Mouse (Mus musculus) hindbrain, embryonic 16.5 days (tissue): ENCODE data around the gene Fyn. TPM values are rescaled to one million over a fixed set of nuclear protein-coding genes. Genes with fewer than 3 reads are reported as not detected.
A peak's percentile ranks its signal among the peaks of the same experiment; 100 is the strongest.

ENCODE experiments used
- ATAC-seq: fragments of 200-750 bp; cut with Nextera tagmentation; 2 replicates; pipeline ENCODE4 v1.8.0; 2017; ENCODE audit warnings: moderate TSS enrichment, moderate library complexity
- H3K27ac ChIP-seq: fragments of 300-500 bp; sonication (generic); 2 replicates; pipeline ENCODE4 v1.5.1; 2014; ENCODE audit warnings: low read depth, mild to moderate bottlenecking, control low read depth, low read length, moderate library complexity
- H3K27me3 ChIP-seq: fragments of 300-500 bp; sonication (generic); replicated peaks from 2 replicates; pipeline ENCODE4 v1.6.1; 2014; ENCODE audit warnings: low read length; ENCODE audit not compliant: control insufficient read depth, insufficient read depth
- H3K36me3 ChIP-seq: fragments of 300-500 bp; sonication (generic); 2 replicates; pipeline ENCODE4 v1.6.1; 2014; ENCODE audit warnings: mild to moderate bottlenecking, low read length, moderate library complexity, mixed read lengths; ENCODE audit not compliant: control insufficient read depth, insufficient read depth
- H3K4me1 ChIP-seq: fragments of 300-500 bp; sonication (generic); 2 replicates; pipeline ENCODE4 v1.6.1; 2014; ENCODE audit warnings: low read depth, low read length; ENCODE audit not compliant: control insufficient read depth, insufficient read depth
- H3K4me2 ChIP-seq: fragments of 300-500 bp; sonication (generic); 2 replicates; pipeline ENCODE4 v1.6.1; 2014; ENCODE audit warnings: mild to moderate bottlenecking, low read length, control low read depth, moderate library complexity
- H3K4me3 ChIP-seq: fragments of 300-500 bp; sonication (generic); 2 replicates; pipeline ENCODE4 v1.5.1; 2014; ENCODE audit warnings: mild to moderate bottlenecking, low read length, control low read depth, moderate library complexity
- H3K9ac ChIP-seq: fragments of 300-500 bp; sonication (generic); 2 replicates; pipeline ENCODE4 v1.6.1; 2014; ENCODE audit warnings: low read depth, mild to moderate bottlenecking, control low read depth, low read length, moderate library complexity
- H3K9me3 ChIP-seq: fragments of 300-500 bp; sonication (generic); 2 replicates; pipeline ENCODE4 v1.6.1; 2014; ENCODE audit warnings: mild to moderate bottlenecking, low read length, moderate library complexity; ENCODE audit not compliant: control insufficient read depth
- WGBS: fragments of 180-500 bp; shearing (Covaris S2); extraction: QIAGEN DNeasy Blood & Tissue Kit; methylation state at CpG from one replicate; pipeline ENCODE4 v1.1.7; 2014; 5-methylcytosine and 5-hydroxymethylcytosine counted together
- polyA plus RNA-seq: library from polyadenylated mRNA; unstranded; fragments of >200 nt; fragmentation: Nextera tagmentation; extraction: Ambion mirVana; gene quantifications from 2 replicates; pipeline ENCODE4 v1.2.1, GENCODE M21; 2015

Gene Fyn
- polyA plus RNA-seq, 1 experiment from 2014 or later, result 74.9 TPM

- H3K4me1 ChIP-seq, result peaks cover 26% of the 10 kb centered on the region
- H3K9me3 ChIP-seq, result no peaks in the 10 kb centered on the region
- ATAC-seq, result no peak
- no peak overlapping the region for H3K4me3 ChIP-seq
- H3K27ac ChIP-seq, result peak overlapping the region; percentile 37; the same call in 1 of the 2 replicates
- H3K4me2 ChIP-seq, result no peak overlapping the region
- H3K9ac ChIP-seq, result no peak overlapping the region
- 45% methylated on average over 19 of the region's 20 CpGs for WGBS
- H3K27me3 ChIP-seq, result no peaks in the 10 kb centered on the region
- no peaks in the 10 kb centered on the region for H3K36me3 ChIP-seq
These were observed 163.5 kb downstream of the Fyn start for GRCm38 (mm10) chr10:39532008-39532740.

- H3K9me3 ChIP-seq, result no peaks in the 10 kb centered on the region
- H3K4me2 ChIP-seq, result no peak overlapping the region
- H3K4me1 ChIP-seq, result peaks cover 26% of the 10 kb centered on the region
- no peaks in the 10 kb centered on the region for H3K36me3 ChIP-seq
- 56% methylated on average over 7 of the region's 7 CpGs for WGBS
- no peak overlapping the region for H3K4me3 ChIP-seq
- H3K27ac ChIP-seq, result 0 out of 2 replicates have a peak overlapping the region, but pooled peaks have one; percentile 25
- 0 out of 2 replicates have a peak overlapping the region, but pooled peaks have one; percentile 14 for H3K9ac ChIP-seq
- H3K27me3 ChIP-seq, result no peaks in the 10 kb centered on the region
- no peak for ATAC-seq
These were observed 164.2 kb downstream of the Fyn start for GRCm38 (mm10) chr10:39532823-39533222.

- Histone ChIP-seq H3K4me1 (peaks cover 28% of the 10 kb centered on the region), H3K4me3 (no peak overlapping the region), H3K9me3 (no peaks in the 10 kb centered on the region), H3K9ac (no peak overlapping the region), H3K27ac (peak overlapping the region; percentile 64), H3K36me3 (no peaks in the 10 kb centered on the region), H3K4me2 (no peak overlapping the region), H3K27me3 (no peaks in the 10 kb centered on the region)
- peak; percentile 68 for ATAC-seq
- 35% methylated on average over 9 of the region's 9 CpGs for WGBS
These were observed 165.8 kb downstream of the Fyn start for GRCm38 (mm10) chr10:39534324-39535026.

GRCm38 (mm10) chr10:39535347-39535746, 166.7 kb downstream of the Fyn start:
- H3K9me3 ChIP-seq, result no peaks in the 10 kb centered on the region
- peak; percentile 14; the same call in 1 of the 2 replicates for ATAC-seq
- peak overlapping the region; percentile 64 for H3K27ac ChIP-seq
- no peak overlapping the region for H3K4me3 ChIP-seq
- no peak overlapping the region for H3K4me2 ChIP-seq
- peaks cover 37% of the 10 kb centered on the region for H3K4me1 ChIP-seq
- no peak overlapping the region for H3K9ac ChIP-seq
- H3K27me3 ChIP-seq, result no peaks in the 10 kb centered on the region
- H3K36me3 ChIP-seq, result no peaks in the 10 kb centered on the region
- 52% methylated on average over 3 of the region's 3 CpGs for WGBS

GRCm38 (mm10) chr10:39536258-39536657, 167.6 kb downstream of the Fyn start:
- H3K36me3 ChIP-seq, result no peaks in the 10 kb centered on the region
- H3K4me2 ChIP-seq, result no peak overlapping the region
- peak; percentile 31 for ATAC-seq
- H3K27me3 ChIP-seq, result no peaks in the 10 kb centered on the region
- H3K9me3 ChIP-seq, result no peaks in the 10 kb centered on the region
- WGBS, result 32% methylated on average over 11 of the region's 11 CpGs
- no peak overlapping the region for H3K9ac ChIP-seq
- H3K27ac ChIP-seq, result peak overlapping the region; percentile 64
- H3K4me1 ChIP-seq, result peaks cover 42% of the 10 kb centered on the region
- H3K4me3 ChIP-seq, result no peak overlapping the region

GRCm38 (mm10) chr10:39540012-39540647, 171.5 kb downstream of the Fyn start:
- WGBS, result 51% methylated on average over 9 of the region's 9 CpGs

GRCm38 (mm10) chr10:39540995-39541394, 172.3 kb downstream of the Fyn start:
- H3K4me2 ChIP-seq, result no peak overlapping the region
- H3K27ac ChIP-seq, result peak overlapping the region; percentile 91
- WGBS, result under 1% methylated on average over 7 of the region's 7 CpGs
- no peaks in the 10 kb centered on the region for H3K36me3 ChIP-seq
- H3K27me3 ChIP-seq, result no peaks in the 10 kb centered on the region
- peaks cover 52% of the 10 kb centered on the region for H3K4me1 ChIP-seq
- peak overlapping the region; percentile 53 for H3K9ac ChIP-seq
- H3K4me3 ChIP-seq, result no peak overlapping the region
- no peaks in the 10 kb centered on the region for H3K9me3 ChIP-seq
- peak; percentile 75 for ATAC-seq

More at GRCm38 (mm10) chr10:39540012-39540647, 171.5 kb downstream of the Fyn start:
- Histone ChIP-seq H3K27ac (peak overlapping the region; percentile 83), H3K9ac (peak overlapping the region; percentile 52), H3K4me3 (no peak overlapping the region), H3K9me3 (no peaks in the 10 kb centered on the region), H3K4me1 (peaks cover 56% of the 10 kb centered on the region), H3K36me3 (no peaks in the 10 kb centered on the region), H3K27me3 (no peaks in the 10 kb centered on the region), H3K4me2 (no peak overlapping the region)
- ATAC-seq, result no peak

GRCm38 (mm10) chr10:39541451-39541874, 172.8 kb downstream of the Fyn start:
- Histone ChIP-seq H3K9me3 (no peaks in the 10 kb centered on the region), H3K27ac (peak overlapping the region; percentile 91), H3K9ac (peak overlapping the region; percentile 53), H3K4me2 (no peak overlapping the region), H3K27me3 (no peaks in the 10 kb centered on the region), H3K4me3 (no peak overlapping the region), H3K36me3 (no peaks in the 10 kb centered on the region), H3K4me1 (peaks cover 48% of the 10 kb centered on the region)
- peak; percentile 57 for ATAC-seq
- WGBS, result 10% methylated on average over 6 of the region's 6 CpGs
